Mouse (Mus musculus): ENCODE data around the gene Atad3a. TPM values are rescaled to one million over a fixed set of nuclear protein-coding genes. Genes with fewer than 3 reads are reported as not detected.

Atad3a gene
- polyA plus RNA-seq, 1 experiment, result 1.1 TPM

- Histone ChIP-seq H3K27me3 (ENCODE audit: control insufficient read depth) (peaks cover 58% of the 10 kb centered on the region), H3K4me3 (replicated peaks) (no peak overlapping the region)
- TF ChIP-seq TAL1 (IDR thresholded peaks at IDR 0.05; ENCODE audit: low read length) (no peak), GATA1 (IDR thresholded peaks at IDR 0.05; ENCODE audit: low read length) (no peak)
These were observed 68.5 kb downstream of the Atad3a start for GRCm38 (mm10) chr4:155692421-155692820.

More at GRCm38 (mm10) chr4:155692421-155692820, 68.5 kb downstream of the Atad3a start:
- Histone ChIP-seq H3K36me3 (ENCODE audit: control insufficient read depth) (no peaks in the 10 kb centered on the region), H3K9me3 (ENCODE audit: control insufficient read depth, low read length) (peaks cover 6% of the 10 kb centered on the region; the same call in 1 of the 2 replicates), H3K4me1 (ENCODE audit: control insufficient read depth) (peaks cover 9% of the 10 kb centered on the region)

Other genes starting within 250 kb of the Atad3a start
- 1.0 and 1.9 TPM in 2 replicates for gene Nadk, start 198.7 kb downstream of the Atad3a start, polyA plus RNA-seq (2012)
- gene Slc35e2, start 159.7 kb downstream of the Atad3a start, polyA plus RNA-seq (2012), result 0.09 and 0.12 TPM in 2 replicates
- 5.0 and 6.4 TPM in 2 replicates for gene Cdk11b, start 136.2 kb downstream of the Atad3a start, polyA plus RNA-seq (2012)
- not detected in 2 replicates for gene Gm10563, start 115.7 kb downstream of the Atad3a start, polyA plus RNA-seq (2012)
- gene Mmp23, start 107.7 kb downstream of the Atad3a start, polyA plus RNA-seq (2012), result not detected in 2 replicates
- 0.69 and 0.71 TPM in 2 replicates for gene Mib2, start 91.9 kb downstream of the Atad3a start, polyA plus RNA-seq (2012)
- 0.02 TPM in 1 of 2 replicates, not detected in the other for gene Fndc10, start 66.8 kb downstream of the Atad3a start, polyA plus RNA-seq (2012)
- 0.83 and 1.1 TPM in 2 replicates for gene Ssu72, start 56.3 kb downstream of the Atad3a start, polyA plus RNA-seq (2012)
- gene Tmem240, start 26.3 kb downstream of the Atad3a start, polyA plus RNA-seq (2012), result 0.01 and 0.06 TPM in 2 replicates
- gene Vwa1, start 13.6 kb upstream of the Atad3a start, polyA plus RNA-seq (2012), result 0.01 TPM in 1 of 2 replicates, not detected in the other
- gene Tmem88b, start 24.8 kb upstream of the Atad3a start, polyA plus RNA-seq (2012), result not detected in 2 replicates
- gene Ankrd65, start 29.3 kb upstream of the Atad3a start, polyA plus RNA-seq (2012), result 0.10 TPM in 1 of 2 replicates, not detected in the other
- 1.9 and 2.3 TPM in 2 replicates for gene Mrpl20, start 41.8 kb upstream of the Atad3a start, polyA plus RNA-seq (2012)
- gene Ccnl2, start 51.4 kb upstream of the Atad3a start, polyA plus RNA-seq (2012), result 4.7 and 4.8 TPM in 2 replicates
- 28.2 and 40.5 TPM in 2 replicates for gene Aurkaip1, start 70.2 kb upstream of the Atad3a start, polyA plus RNA-seq (2012)
- gene Mxra8, start 78.6 kb upstream of the Atad3a start, polyA plus RNA-seq (2012), result 0.11 TPM in 1 of 2 replicates, not detected in the other
- gene Dvl1, start 86.3 kb upstream of the Atad3a start, polyA plus RNA-seq (2012), result 8.1 and 8.2 TPM in 2 replicates
- not detected in 2 replicates for gene Tas1r3, start 102.3 kb upstream of the Atad3a start, polyA plus RNA-seq (2012)
- 0.17 and 0.55 TPM in 2 replicates for gene Cptp, start 108.3 kb upstream of the Atad3a start, polyA plus RNA-seq (2012)
- gene Ints11, start 108.5 kb upstream of the Atad3a start, polyA plus RNA-seq (2012), result 0.94 and 1.8 TPM in 2 replicates
- 2.1 and 3.5 TPM in 2 replicates for gene Pusl1, start 130.7 kb upstream of the Atad3a start, polyA plus RNA-seq (2012)
- gene Acap3, start 130.7 kb upstream of the Atad3a start, polyA plus RNA-seq (2012), result 3.8 and 4.1 TPM in 2 replicates
- gene Ube2j2, start 182.7 kb upstream of the Atad3a start, polyA plus RNA-seq (2012), result 12.5 and 13.5 TPM in 2 replicates
- 7.7 and 11.5 TPM in 2 replicates for gene C1qtnf12, start 201.2 kb upstream of the Atad3a start, polyA plus RNA-seq (2012)
- gene B3galt6, start 231.6 kb upstream of the Atad3a start, polyA plus RNA-seq (2012), result 0.11 and 0.22 TPM in 2 replicates
- gene Sdf4, start 231.8 kb upstream of the Atad3a start, polyA plus RNA-seq (2012), result 3.2 and 4.3 TPM in 2 replicates

Data from erythroblast, embryonic 14.5 days (primary cell).